Mouse (Mus musculus): Measurements from ENCODE around the gene Naaladl2.
"Not testable (repeated sequence)": the region's sequence is repeated elsewhere in the genome, so short reads cannot be mapped to it uniquely, and the experiment has no call there.

Naaladl2 gene

GRCm38 (mm10) chr3:24321489-24322405 is 822.3 kb downstream of the Naaladl2 start:
- no peak for DNase-seq (ENCODE audit: low read depth, low spot score)

GRCm38 (mm10) chr3:24314658-24315297 is 829.3 kb downstream of the Naaladl2 start:
- DNase-seq (ENCODE audit: low read depth, low spot score) = no peak

DNA sequence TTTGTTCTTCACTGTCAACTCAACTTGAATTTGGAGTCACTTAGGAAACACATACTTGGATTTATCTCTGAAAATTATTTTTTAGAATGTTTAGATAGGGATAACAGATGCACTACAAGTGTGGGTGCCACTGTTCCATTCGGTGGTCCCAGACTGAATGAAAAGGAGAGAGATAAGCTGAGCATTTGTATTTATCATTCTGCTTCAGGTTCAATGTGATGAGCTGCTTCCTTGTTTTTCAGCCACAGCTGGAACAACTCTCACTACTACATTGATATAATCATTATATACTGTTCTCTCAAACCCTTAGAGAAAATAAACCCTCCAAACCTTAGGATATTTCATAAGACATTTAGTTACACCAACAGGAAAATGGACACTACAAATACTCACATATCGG is 918.6 kb downstream of the Naaladl2 start:
- DNase-seq (ENCODE audit: low read depth, low spot score) = no peak

DNA sequence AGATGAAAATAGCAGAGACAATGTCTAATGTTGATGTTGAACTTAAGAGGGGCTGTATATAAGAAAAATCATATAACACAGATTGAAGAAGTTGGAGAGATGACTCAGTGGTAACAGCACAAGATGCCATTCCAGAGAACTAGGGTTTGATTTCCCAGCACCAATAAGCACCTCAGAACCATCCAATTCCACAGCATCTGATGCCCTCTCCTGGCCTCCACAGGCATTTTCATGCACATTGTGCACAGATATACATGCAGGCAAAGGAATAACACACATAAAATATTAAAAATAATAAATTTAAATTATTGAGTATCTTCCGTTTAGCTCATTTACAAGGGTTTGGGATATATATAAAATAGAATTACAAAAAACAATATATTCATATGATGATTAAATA is 926.6 kb downstream of the Naaladl2 start:
- DNase-seq (ENCODE audit: low read depth, low spot score) = no peak

DNA sequence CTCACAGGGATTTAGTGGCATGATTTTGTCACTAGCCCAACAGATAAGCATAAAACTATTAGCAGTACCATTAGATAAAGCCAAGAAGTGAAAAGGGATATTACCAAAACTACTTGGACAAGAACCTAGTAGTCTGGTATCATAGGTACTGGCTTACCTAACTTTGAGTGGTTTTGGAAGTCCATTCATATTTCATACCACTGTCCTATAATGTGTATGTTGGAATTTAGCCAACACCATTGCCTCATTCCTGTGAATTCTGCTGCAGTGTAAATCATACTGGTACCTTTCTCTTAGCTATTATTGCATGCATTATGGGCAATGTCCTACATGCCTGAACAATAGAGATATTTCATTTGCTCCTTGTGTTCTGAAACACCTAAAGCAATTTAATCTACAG is 977.5 kb downstream of the Naaladl2 start:
- DNase-seq (ENCODE audit: low read depth, low spot score) = no peak

GRCm38 (mm10) chr3:24163992-24164391 is 980.1 kb downstream of the Naaladl2 start:
- DNase-seq (ENCODE audit: low read depth, low spot score) = no peak

- not testable (repeated sequence) for DNase-seq (ENCODE audit: low read depth, low spot score)
Measured at GRCm38 (mm10) chr3:24151086-24151815, 992.8 kb downstream of the Naaladl2 start.

- no peak for DNase-seq (ENCODE audit: low read depth, low spot score)
Measured at GRCm38 (mm10) chr3:24142808-24143207, 1001.3 kb downstream of the Naaladl2 start.

DNA sequence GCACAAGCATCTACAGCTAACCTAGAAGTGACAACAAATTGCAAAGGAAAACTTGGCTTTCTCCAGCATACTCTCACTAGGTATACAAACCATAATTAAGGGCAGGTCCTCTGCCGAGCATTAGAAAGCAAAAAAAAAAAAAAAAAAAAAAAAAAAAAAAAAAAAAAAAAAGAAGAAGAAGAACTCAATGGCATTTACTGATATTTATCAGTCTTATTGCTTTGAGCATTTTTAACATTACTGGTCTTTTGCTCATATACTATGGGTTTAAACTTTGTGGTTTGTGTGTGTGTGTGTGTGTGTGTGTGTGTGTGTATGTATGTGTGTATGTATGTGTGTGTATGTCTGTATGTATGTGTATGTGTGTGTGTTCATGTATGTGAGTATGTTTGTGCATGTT is 1006.1 kb downstream of the Naaladl2 start:
- no peak for DNase-seq (ENCODE audit: low read depth, low spot score)

GRCm38 (mm10) chr3:24126200-24126599 is 1017.9 kb downstream of the Naaladl2 start:
- DNase-seq (ENCODE audit: low read depth, low spot score) = no peak

GRCm38 (mm10) chr3:24124034-24124433 is 1020.0 kb downstream of the Naaladl2 start:
- DNase-seq (ENCODE audit: low read depth, low spot score) = no peak

- DNase-seq (ENCODE audit: low read depth, low spot score) = no peak
Measured at GRCm38 (mm10) chr3:24118136-24118535, 1025.9 kb downstream of the Naaladl2 start.

- no peak for DNase-seq (ENCODE audit: low read depth, low spot score)
Measured at GRCm38 (mm10) chr3:24114849-24115248, 1029.2 kb downstream of the Naaladl2 start.

- no peak for DNase-seq (ENCODE audit: low read depth, low spot score)
Measured at GRCm38 (mm10) chr3:24113360-24113759, 1030.7 kb downstream of the Naaladl2 start.

- DNase-seq (ENCODE audit: low read depth, low spot score) = no peak
Measured at GRCm38 (mm10) chr3:24106391-24106790, 1037.7 kb downstream of the Naaladl2 start.

GRCm38 (mm10) chr3:24079761-24080160 is 1064.3 kb downstream of the Naaladl2 start:
- DNase-seq (ENCODE audit: low read depth, low spot score) = no peak

DNA sequence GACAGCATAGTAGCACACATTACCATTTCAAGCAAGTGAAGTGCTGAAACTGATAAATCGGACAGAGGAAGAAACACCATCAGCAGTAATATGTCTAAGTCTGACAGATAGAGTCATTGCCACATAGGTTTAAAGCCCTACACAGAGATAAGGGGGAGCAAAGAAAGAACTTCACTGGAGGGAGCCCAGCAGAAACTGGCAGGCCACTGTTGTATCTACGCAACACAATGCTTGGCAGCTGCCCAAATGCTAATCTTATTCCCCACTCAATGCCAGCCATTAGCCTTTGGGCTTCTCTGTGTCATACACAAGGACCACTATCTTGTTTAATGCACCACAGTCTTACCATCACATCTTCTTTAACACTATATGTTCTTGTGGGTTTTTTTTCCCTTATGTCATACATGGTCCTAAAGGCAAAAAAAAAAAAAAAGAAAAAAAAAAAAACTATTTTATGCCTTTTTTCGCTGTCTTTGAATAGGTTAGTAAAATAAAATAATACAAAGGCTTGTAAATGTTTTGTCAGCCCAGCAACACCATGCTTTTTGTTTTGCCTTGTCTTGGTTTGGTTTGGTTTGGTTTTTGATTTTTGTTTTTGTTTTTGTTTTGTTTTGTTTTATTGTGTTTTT is 1072.8 kb downstream of the Naaladl2 start:
- DNase-seq (ENCODE audit: low read depth, low spot score) = peak; percentile 19

DNA sequence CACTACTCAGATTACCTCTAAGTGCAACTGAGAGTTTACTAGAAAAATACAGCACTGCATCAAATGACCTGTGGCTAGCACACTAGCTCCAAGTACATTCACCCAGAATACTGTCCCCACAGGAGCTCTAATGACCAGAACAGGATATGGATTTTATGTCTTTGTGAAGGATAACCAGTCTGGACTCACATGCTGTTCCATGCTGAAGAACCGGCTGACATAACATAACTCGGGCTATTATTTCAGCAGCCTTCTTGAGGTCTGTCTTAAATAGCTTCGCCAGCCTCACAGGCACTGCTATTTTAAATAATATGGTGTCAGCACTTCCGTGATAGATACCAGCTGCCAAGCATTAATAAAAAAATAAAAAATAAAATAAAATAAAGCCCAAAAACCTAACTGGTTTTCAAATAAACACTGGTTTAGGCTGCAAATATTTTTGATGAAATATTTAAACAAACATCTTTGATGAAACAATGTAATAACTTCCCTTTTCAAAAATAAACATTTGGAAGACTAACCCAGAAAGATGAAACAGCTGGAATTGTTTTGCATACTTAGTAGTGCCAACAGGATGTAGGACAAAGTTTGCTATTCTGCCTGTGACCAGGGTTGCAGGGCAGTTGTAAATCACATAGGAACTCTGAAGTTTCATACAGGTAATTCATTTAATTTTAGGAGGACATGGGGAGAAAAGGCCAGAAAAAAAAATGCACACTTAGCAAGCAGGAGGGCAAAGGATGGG is 1073.5 kb downstream of the Naaladl2 start:
- no peak for DNase-seq (ENCODE audit: low read depth, low spot score)

DNA sequence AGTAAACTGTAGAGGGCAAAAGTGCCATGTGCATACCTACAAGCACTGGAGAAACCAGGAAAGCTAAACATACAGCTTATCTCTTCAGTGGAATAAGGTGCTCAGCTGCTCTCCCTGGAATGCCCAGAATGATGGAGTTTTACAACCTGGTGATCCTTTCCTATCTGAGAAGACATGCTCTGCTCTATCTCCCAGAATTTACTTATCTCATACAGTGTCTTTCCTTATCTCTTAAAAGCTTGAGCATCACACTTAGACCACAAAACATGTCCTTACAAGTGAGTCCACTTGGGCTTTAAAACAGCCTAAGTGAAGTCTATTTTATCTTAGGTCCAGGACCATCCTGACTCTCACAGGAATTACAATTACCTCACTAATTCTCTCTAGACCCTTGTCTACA is 1095.8 kb downstream of the Naaladl2 start:
- DNase-seq (ENCODE audit: low read depth, low spot score) = no peak

- DNase-seq (ENCODE audit: low read depth, low spot score) = no peak
Measured at GRCm38 (mm10) chr3:24001741-24002140, 1142.3 kb downstream of the Naaladl2 start.

DNA sequence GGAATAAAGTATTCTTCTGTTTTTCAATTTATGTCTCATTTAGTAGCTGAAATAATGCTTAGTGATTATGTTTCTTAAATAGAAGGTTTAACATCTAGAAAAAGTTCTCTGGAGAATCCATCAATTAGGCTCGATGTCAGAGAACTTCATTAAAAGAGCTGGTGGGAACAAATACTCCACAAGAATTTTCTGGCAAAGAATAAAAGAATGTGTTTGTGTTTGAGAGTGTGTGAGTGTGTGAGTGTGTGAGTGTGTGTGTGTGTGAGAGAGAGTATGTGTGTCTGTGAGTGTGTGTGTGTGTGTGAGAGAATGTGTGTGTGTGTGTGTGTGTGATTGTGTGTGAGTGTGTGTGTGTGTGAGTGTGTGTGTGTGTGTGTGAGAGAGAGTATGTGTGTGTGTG is 1170.3 kb downstream of the Naaladl2 start:
- DNase-seq (ENCODE audit: low read depth, low spot score) = no peak
